Mouse (Mus musculus): Measurements from ENCODE around the gene St5. TPM values are rescaled to one million over a fixed set of nuclear protein-coding genes. Genes with fewer than 3 reads are reported as not detected.
A peak's percentile ranks its signal among the peaks of the same experiment; 100 is the strongest.

The St5 gene
- polyA plus RNA-seq, 1 experiment from 2014 or later: 58.7 TPM

GRCm38 (mm10) chr7:109722618-109723017 is 19.2 kb upstream of the St5 start:
- Histone ChIP-seq H3K27ac (no peak overlapping the region), H3K9me3 (no peaks in the 10 kb centered on the region), H3K4me3 (replicated peaks) (no peak overlapping the region), H3K4me1 (no peaks in the 10 kb centered on the region), H3K9ac (no peak overlapping the region), H3K27me3 (replicated peaks) (no peaks in the 10 kb centered on the region), H3K36me3 (no peaks in the 10 kb centered on the region), H3K4me2 (no peak overlapping the region)
- ATAC-seq (ENCODE audit: insufficient read depth, low FRiP score, low read depth): no peak
- WGBS: 94% methylated on average over 2 of the region's 2 CpGs

GRCm38 (mm10) chr7:109719286-109719685 is 15.9 kb upstream of the St5 start:
- Histone ChIP-seq H3K4me2 (no peak overlapping the region), H3K27me3 (replicated peaks) (no peaks in the 10 kb centered on the region), H3K36me3 (no peaks in the 10 kb centered on the region), H3K4me3 (replicated peaks) (no peak overlapping the region), H3K9ac (no peak overlapping the region), H3K9me3 (no peaks in the 10 kb centered on the region), H3K27ac (no peak overlapping the region), H3K4me1 (no peaks in the 10 kb centered on the region)
- 63% methylated on average over 9 of the region's 9 CpGs for WGBS
- no peak for ATAC-seq (ENCODE audit: insufficient read depth, low FRiP score, low read depth)

GRCm38 (mm10) chr7:109713434-109713982 is 10.1 kb upstream of the St5 start:
- no peak overlapping the region for H3K9ac ChIP-seq
- no peak overlapping the region for H3K4me2 ChIP-seq
- H3K36me3 ChIP-seq: no peaks in the 10 kb centered on the region
- no peaks in the 10 kb centered on the region for H3K9me3 ChIP-seq
- H3K4me3 ChIP-seq (replicated peaks): no peak overlapping the region
- no peak for ATAC-seq (ENCODE audit: insufficient read depth, low FRiP score, low read depth)
- no peak overlapping the region for H3K27ac ChIP-seq
- 90% methylated on average over 2 of the region's 2 CpGs for WGBS
- H3K27me3 ChIP-seq (replicated peaks): no peaks in the 10 kb centered on the region
- H3K4me1 ChIP-seq: no peaks in the 10 kb centered on the region

- Histone ChIP-seq H3K4me2 (no peak overlapping the region), H3K27ac (no peak overlapping the region), H3K9ac (no peak overlapping the region), H3K4me1 (no peaks in the 10 kb centered on the region), H3K4me3 (replicated peaks) (no peak overlapping the region), H3K9me3 (no peaks in the 10 kb centered on the region), H3K36me3 (no peaks in the 10 kb centered on the region), H3K27me3 (replicated peaks) (no peaks in the 10 kb centered on the region)
- 93% methylated on average over 7 of the region's 7 CpGs for WGBS
- ATAC-seq (ENCODE audit: insufficient read depth, low FRiP score, low read depth): no peak
These were observed 8.8 kb upstream of the St5 start for GRCm38 (mm10) chr7:109712198-109712597.

- Histone ChIP-seq H3K4me3 (replicated peaks) (no peak overlapping the region), H3K27ac (0 out of 2 replicates have a peak overlapping the region, but pooled peaks have one; percentile 17), H3K4me2 (no peak overlapping the region), H3K9me3 (no peaks in the 10 kb centered on the region), H3K9ac (no peak overlapping the region), H3K36me3 (no peaks in the 10 kb centered on the region), H3K4me1 (no peaks in the 10 kb centered on the region), H3K27me3 (replicated peaks) (no peaks in the 10 kb centered on the region)
- 46% methylated on average over 1 of the region's 1 CpGs for WGBS
- ATAC-seq (ENCODE audit: insufficient read depth, low FRiP score, low read depth): no peak
These were observed 6.7 kb upstream of the St5 start for GRCm38 (mm10) chr7:109710069-109710468.

GRCm38 (mm10) chr7:109708961-109709382 is 5.6 kb upstream of the St5 start:
- H3K36me3 ChIP-seq: no peaks in the 10 kb centered on the region
- H3K9ac ChIP-seq: no peak overlapping the region
- no peak for ATAC-seq (ENCODE audit: insufficient read depth, low FRiP score, low read depth)
- no peaks in the 10 kb centered on the region for H3K9me3 ChIP-seq
- H3K4me2 ChIP-seq: no peak overlapping the region
- H3K27ac ChIP-seq: peak overlapping the region; percentile 17; the same call in 1 of the 2 replicates
- no peaks in the 10 kb centered on the region for H3K4me1 ChIP-seq
- H3K4me3 ChIP-seq (replicated peaks): no peak overlapping the region
- no peaks in the 10 kb centered on the region for H3K27me3 ChIP-seq (replicated peaks)
- WGBS: 20% methylated on average over 3 of the region's 3 CpGs

- H3K9ac ChIP-seq: no peak overlapping the region
- H3K9me3 ChIP-seq: no peaks in the 10 kb centered on the region
- H3K27ac ChIP-seq: no peak overlapping the region
- H3K36me3 ChIP-seq: no peaks in the 10 kb centered on the region
- H3K4me3 ChIP-seq (replicated peaks): no peak overlapping the region
- no peaks in the 10 kb centered on the region for H3K27me3 ChIP-seq (replicated peaks)
- no peak overlapping the region for H3K4me2 ChIP-seq
- 0 out of 2 replicates have a peak, but pooled peaks cover 2% of the 10 kb centered on the region for H3K4me1 ChIP-seq
- no peak for ATAC-seq (ENCODE audit: insufficient read depth, low FRiP score, low read depth)
- 34% methylated on average over 4 of the region's 4 CpGs for WGBS
These were observed 3.8 kb upstream of the St5 start for GRCm38 (mm10) chr7:109707023-109707785.

GRCm38 (mm10) chr7:109704461-109704860 is 1.1 kb upstream of the St5 start:
- H3K9ac ChIP-seq: no peak overlapping the region
- no peaks in the 10 kb centered on the region for H3K36me3 ChIP-seq
- H3K4me3 ChIP-seq (replicated peaks): peak overlapping the region; percentile 73
- 54% methylated on average over 3 of the region's 3 CpGs for WGBS
- no peaks in the 10 kb centered on the region for H3K27me3 ChIP-seq (replicated peaks)
- peak overlapping the region; percentile 79; the same call in 1 of the 2 replicates for H3K27ac ChIP-seq
- no peaks in the 10 kb centered on the region for H3K9me3 ChIP-seq
- 0 out of 2 replicates have a peak, but pooled peaks cover 2% of the 10 kb centered on the region for H3K4me1 ChIP-seq
- peak overlapping the region; percentile 81 for H3K4me2 ChIP-seq
- no peak for ATAC-seq (ENCODE audit: insufficient read depth, low FRiP score, low read depth)

- ATAC-seq (ENCODE audit: insufficient read depth, low FRiP score, low read depth): no peak
- Histone ChIP-seq H3K4me3 (replicated peaks) (peak overlapping the region; percentile 73), H3K4me2 (peak overlapping the region; percentile 81), H3K36me3 (no peaks in the 10 kb centered on the region), H3K27me3 (replicated peaks) (no peaks in the 10 kb centered on the region), H3K9me3 (no peaks in the 10 kb centered on the region), H3K4me1 (0 out of 2 replicates have a peak, but pooled peaks cover 2% of the 10 kb centered on the region), H3K9ac (peak overlapping the region; percentile 80), H3K27ac (peak overlapping the region; percentile 79)
- WGBS: under 1% methylated on average over 17 of the region's 17 CpGs
These were observed 592 bp upstream of the St5 start for GRCm38 (mm10) chr7:109704016-109704377.

- no peak overlapping the region for H3K4me2 ChIP-seq
- H3K4me1 ChIP-seq: 0 out of 2 replicates have a peak, but pooled peaks cover 2% of the 10 kb centered on the region
- no peaks in the 10 kb centered on the region for H3K9me3 ChIP-seq
- H3K27me3 ChIP-seq (replicated peaks): no peaks in the 10 kb centered on the region
- H3K27ac ChIP-seq: no peak overlapping the region
- H3K36me3 ChIP-seq: no peaks in the 10 kb centered on the region
- WGBS: 50% methylated on average over 4 of the region's 4 CpGs
- no peak overlapping the region for H3K9ac ChIP-seq
- ATAC-seq (ENCODE audit: insufficient read depth, low FRiP score, low read depth): no peak
- H3K4me3 ChIP-seq (replicated peaks): no peak overlapping the region
These were observed 684 bp downstream of the St5 start for GRCm38 (mm10) chr7:109702721-109703120.

- ATAC-seq (ENCODE audit: insufficient read depth, low FRiP score, low read depth): no peak
- Histone ChIP-seq H3K36me3 (no peaks in the 10 kb centered on the region), H3K27ac (no peak overlapping the region)
These were observed 3.2 kb downstream of the St5 start for GRCm38 (mm10) chr7:109700213-109700612.

GRCm38 (mm10) chr7:109695339-109695726 is 8.1 kb downstream of the St5 start:
- WGBS: 88% methylated on average over 10 of the region's 10 CpGs
- Histone ChIP-seq H3K4me3 (replicated peaks) (no peak overlapping the region), H3K9me3 (no peaks in the 10 kb centered on the region), H3K4me1 (no peaks in the 10 kb centered on the region), H3K4me2 (no peak overlapping the region), H3K27ac (no peak overlapping the region), H3K36me3 (no peaks in the 10 kb centered on the region), H3K27me3 (replicated peaks) (no peaks in the 10 kb centered on the region), H3K9ac (no peak overlapping the region)
- ATAC-seq (ENCODE audit: insufficient read depth, low FRiP score, low read depth): no peak

More at GRCm38 (mm10) chr7:109700213-109700612, 3.2 kb downstream of the St5 start:
- Histone ChIP-seq H3K9ac (no peak overlapping the region), H3K4me1 (0 out of 2 replicates have a peak, but pooled peaks cover 2% of the 10 kb centered on the region), H3K4me3 (replicated peaks) (no peak overlapping the region), H3K27me3 (replicated peaks) (no peaks in the 10 kb centered on the region), H3K4me2 (no peak overlapping the region), H3K9me3 (no peaks in the 10 kb centered on the region)

All from stomach, embryonic 15.5 days (tissue).